Mouse (Mus musculus) CH12.LX (cell line): ENCODE measurements around the gene Nkx3-2. TPM values are rescaled to one million over a fixed set of nuclear protein-coding genes. Genes with fewer than 3 reads are reported as not detected.

ENCODE experiments used
- DNase-seq: peaks from one replicate; pipeline ENCODE4 v3.0.0-alpha.2; 2013; ENCODE audit errors: extremely low read depth
- H3K27ac ChIP-seq: 2 replicates; pipeline ENCODE4 v1.5.1; 2012; ENCODE audit warnings: low read depth, mild to moderate bottlenecking, control low read depth, moderate library complexity; ENCODE audit not compliant: insufficient read depth
- H3K27me3 ChIP-seq: replicated peaks from 2 replicates; pipeline ENCODE3; 2012; ENCODE audit warnings: inconsistent platforms
- H3K36me3 ChIP-seq, 2 experiments: replicated peaks in 1 of 2; 2 replicates each; pipeline versions ENCODE3 to v1.6.1; 2012; ENCODE audit warnings: inconsistent platforms in 1 of 2, low read length in 1 of 2, mild to moderate bottlenecking in 1 of 2, mixed read lengths in 1 of 2, moderate library complexity in 1 of 2; ENCODE audit not compliant: control insufficient read depth in 1 of 2, insufficient read depth in 1 of 2
- H3K4me1 ChIP-seq, 2 experiments: 2 replicates each; pipeline ENCODE4 v1.6.1; 2012; ENCODE audit warnings: inconsistent platforms in 1 of 2, moderate library complexity in 1 of 2; ENCODE audit not compliant: insufficient read depth in 2 of 2, control insufficient read depth in 1 of 2
- H3K4me2 ChIP-seq: 2 replicates; pipeline ENCODE4 v1.6.1; 2012; ENCODE audit warnings: low read depth, mild to moderate bottlenecking, control low read depth; ENCODE audit not compliant: poor library complexity, insufficient read depth, severe bottlenecking
- H3K4me3 ChIP-seq, 3 experiments: fragments of 150-350 bp in 1 of 3; sonication (generic) in 1 of 3; replicated peaks in 1 of 3; 2 replicates each; pipeline versions ENCODE3 to v1.5.1; 2011 to 2012; ENCODE audit warnings: low read depth in 2 of 3, low read length in 2 of 3, mild to moderate bottlenecking in 2 of 3, moderate library complexity in 2 of 3, control low read depth in 1 of 3, improper control_type of control experiment in 1 of 3, inconsistent platforms in 1 of 3, mixed read lengths in 1 of 3; ENCODE audit not compliant: poor library complexity in 1 of 3
- H3K79me2 ChIP-seq: replicated peaks from 2 replicates; pipeline ENCODE4 v1.6.1; 2012; ENCODE audit warnings: mild to moderate bottlenecking, moderate library complexity; ENCODE audit not compliant: control insufficient read depth, poor library complexity, insufficient read depth, severe bottlenecking; ENCODE audit errors: extremely low read depth
- H3K9ac ChIP-seq: 2 replicates; pipeline ENCODE4 v1.6.1; 2012; ENCODE audit warnings: low read depth, mild to moderate bottlenecking, control low read depth, moderate library complexity; ENCODE audit not compliant: insufficient read depth
- H3K9me3 ChIP-seq: replicated peaks from 2 replicates; pipeline ENCODE3; 2012; ENCODE audit warnings: low read length, inconsistent platforms, mixed read lengths
- BHLHE40 ChIP-seq: IDR thresholded peaks from 2 replicates; pipeline ENCODE4 v1.6.1; 2011; ENCODE audit warnings: mild to moderate bottlenecking, low read depth, low read length, improper control_type of control experiment
- CHD1 ChIP-seq: IDR thresholded peaks from 2 replicates; pipeline ENCODE4 v1.6.1; 2012; ENCODE audit warnings: low read depth, low read length, improper control_type of control experiment, inconsistent platforms
- E2F4 ChIP-seq: IDR thresholded peaks from 2 replicates; pipeline ENCODE4 v1.6.1; 2011; ENCODE audit warnings: low read depth, low read length, improper control_type of control experiment; ENCODE audit not compliant: insufficient replicate concordance
- ELF1 ChIP-seq: IDR thresholded peaks from 2 replicates; pipeline ENCODE4 v1.6.1; 2014; ENCODE audit warnings: low read depth, mild to moderate bottlenecking, inconsistent platforms, low read length, improper control_type of control experiment
- EP300 ChIP-seq: IDR thresholded peaks from 2 replicates; pipeline ENCODE4 v1.6.1; 2011; ENCODE audit warnings: low read length, improper control_type of control experiment
- ETS1 ChIP-seq: conservative IDR thresholded peaks from 2 replicates; pipeline ENCODE4 v1.6.1; 2012; ENCODE audit warnings: low read depth, mild to moderate bottlenecking, inconsistent platforms, low read length, improper control_type of control experiment, moderate library complexity
- GABPA ChIP-seq: IDR thresholded peaks from 2 replicates; pipeline ENCODE4 v1.6.1; 2012; ENCODE audit warnings: low read depth, low read length, improper control_type of control experiment, inconsistent platforms; ENCODE audit not compliant: insufficient replicate concordance
- HCFC1 ChIP-seq: IDR thresholded peaks from 2 replicates; pipeline ENCODE4 v1.6.1; 2012; ENCODE audit warnings: low read depth, mild to moderate bottlenecking, inconsistent platforms, low read length, improper control_type of control experiment
- IRF4 ChIP-seq: IDR thresholded peaks from 2 replicates; pipeline ENCODE4 v1.6.1; 2014; ENCODE audit warnings: low read depth, mild to moderate bottlenecking, inconsistent platforms, low read length, improper control_type of control experiment
- JUND ChIP-seq: conservative IDR thresholded peaks from 2 replicates; pipeline ENCODE4 v1.6.1; 2011; ENCODE audit warnings: low read depth, low read length, improper control_type of control experiment
- KAT2A ChIP-seq: IDR thresholded peaks from 2 replicates; pipeline ENCODE4 v1.6.1; 2012; ENCODE audit warnings: low read length, improper control_type of control experiment, inconsistent platforms; ENCODE audit not compliant: insufficient replicate concordance
- MAFK ChIP-seq: IDR thresholded peaks from 2 replicates; pipeline ENCODE4 v1.6.1; 2011; ENCODE audit warnings: low read length, improper control_type of control experiment; ENCODE audit not compliant: insufficient replicate concordance
- MEF2A ChIP-seq: IDR thresholded peaks from 2 replicates; pipeline ENCODE4 v1.6.1; 2014; ENCODE audit warnings: low read depth, mild to moderate bottlenecking, inconsistent platforms, low read length, improper control_type of control experiment, borderline replicate concordance
- MXI1 ChIP-seq: IDR thresholded peaks from 2 replicates; pipeline ENCODE4 v1.6.1; 2011; ENCODE audit warnings: mild to moderate bottlenecking, low read depth, low read length, improper control_type of control experiment
- NRF1 ChIP-seq: IDR thresholded peaks from 2 replicates; pipeline ENCODE4 v1.6.1; 2014; ENCODE audit warnings: low read depth, mild to moderate bottlenecking, inconsistent platforms, low read length, improper control_type of control experiment, moderate library complexity
- PAX5 ChIP-seq: IDR thresholded peaks from 2 replicates; pipeline ENCODE4 v1.6.1; 2012; ENCODE audit warnings: low read length, inconsistent platforms, mixed read lengths
- POLR2A ChIP-seq: IDR thresholded peaks from 2 replicates; pipeline ENCODE4 v1.6.1; 2011; ENCODE audit warnings: low read depth, mild to moderate bottlenecking, improper control_type of control experiment, low read length
- RAD21 ChIP-seq: IDR thresholded peaks from 2 replicates; pipeline ENCODE4 v1.6.1; 2011; ENCODE audit warnings: low read depth, mild to moderate bottlenecking, low read length, improper control_type of control experiment, moderate library complexity
- SIN3A ChIP-seq: IDR thresholded peaks from 2 replicates; pipeline ENCODE4 v1.6.1; 2012; ENCODE audit warnings: low read length, improper control_type of control experiment, inconsistent platforms
- TCF12 ChIP-seq: IDR thresholded peaks from 2 replicates; pipeline ENCODE4 v1.6.1; 2014; ENCODE audit warnings: low read depth, mild to moderate bottlenecking, inconsistent platforms, low read length, improper control_type of control experiment
- UBTF ChIP-seq: IDR thresholded peaks from 2 replicates; pipeline ENCODE4 v1.6.1; 2012; ENCODE audit warnings: low read depth, mild to moderate bottlenecking, inconsistent platforms, low read length, improper control_type of control experiment, moderate library complexity
- ZKSCAN1 ChIP-seq: IDR thresholded peaks from 2 replicates; pipeline ENCODE4 v1.6.1; 2012; ENCODE audit warnings: low read depth, inconsistent platforms, low read length, improper control_type of control experiment, borderline replicate concordance
- ZMIZ1 ChIP-seq: IDR thresholded peaks from 2 replicates; pipeline ENCODE4 v1.6.1; 2012; ENCODE audit warnings: low read depth, mild to moderate bottlenecking, inconsistent platforms, low read length, improper control_type of control experiment
- ZNF384 ChIP-seq: IDR thresholded peaks from 2 replicates; pipeline ENCODE4 v1.6.1; 2012; ENCODE audit warnings: low read depth, low read length, improper control_type of control experiment, inconsistent platforms
- dilution Hi-C: fragments of 300-500 bp; cut with MboI; formaldehyde crosslinking; loops from 2 replicates; pipeline ENCODE4 v1.14.3; 2020; ENCODE audit warnings: low sequenced_read_pairs; ENCODE audit not compliant: extremely low pct_unique_long_range_greater_than_20kb, extremely low pct_ligation_motif_present
- in situ Hi-C: fragments of 300-500 bp; cut with MboI; formaldehyde crosslinking; loops from 3 replicates; pipeline ENCODE4 v1.14.3; 2019; ENCODE audit warnings: low sequenced_read_pairs, low pct_ligation_motif_present, low pct_unique_long_range_greater_than_20kb, mixed read lengths
- polyA plus RNA-seq: library from polyadenylated mRNA; unstranded; fragments of >175 nt; gene quantifications from 2 replicates; pipeline ENCODE4 v1.2.1, GENCODE M21; 2012; ENCODE audit warnings: low read depth; ENCODE audit not compliant: insufficient read length
- total RNA-seq, 2 experiments: library from RNA; depleted of rRNA; stranded (reverse); fragments of 300-350 nt in 1 of 2; fragments of >200 nt in 1 of 2; gene quantifications; 2 replicates each; pipeline ENCODE4 v1.2.3; 2012 to 2014

The Nkx3-2 gene
- total and polyA plus RNA-seq, 3 experiments: not detected

DNA sequence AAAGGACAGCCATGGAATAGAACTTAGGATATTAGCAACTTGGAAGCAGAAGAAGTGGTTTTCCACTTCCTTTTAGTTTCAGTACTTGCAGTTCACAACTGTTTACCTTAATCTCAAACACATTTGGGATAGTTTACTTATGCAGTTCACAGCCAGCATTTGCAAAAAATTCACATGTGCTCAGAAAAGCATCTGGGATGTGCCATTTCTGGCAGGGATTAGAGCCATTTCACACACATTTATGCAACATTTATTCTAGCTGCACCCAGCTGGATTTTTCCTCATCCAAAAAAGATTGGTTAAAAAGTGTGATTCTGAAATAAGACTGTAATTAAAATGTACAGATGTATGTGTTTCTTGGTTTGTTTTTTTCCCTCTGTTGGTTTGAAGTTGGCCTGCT, 30.1 kb upstream of the Nkx3-2 start:
- Histone ChIP-seq H3K9me3 (no peaks in the 10 kb centered on the region), H3K4me1 (peaks cover 5 to 12% of the 10 kb centered on the region in 2 experiments; a peak in 3 of 4 replicates), H3K27me3 (no peaks in the 10 kb centered on the region)

GRCm38 (mm10) chr5:41790517-41790916, 26.2 kb upstream of the Nkx3-2 start:
- in situ Hi-C loops (no loop called here), dilution Hi-C loops (no loop called here)
- H3K9ac ChIP-seq: no peak overlapping the region
- no peaks in the 10 kb centered on the region for H3K9me3 ChIP-seq
- peaks cover 47 to 74% of the 10 kb centered on the region in 2 experiments for H3K36me3 ChIP-seq
- H3K4me3 ChIP-seq: no peak overlapping the region
- H3K79me2 ChIP-seq: no peaks in the 10 kb centered on the region
- no peaks in the 10 kb centered on the region for H3K27me3 ChIP-seq
- H3K4me2 ChIP-seq: no peak overlapping the region
- TF ChIP-seq ZNF384 (no peak), POLR2A (no peak), MAFK (no peak), JUND (no peak), MXI1 (no peak)
- no peak for DNase-seq
- H3K27ac ChIP-seq: no peak overlapping the region
- peaks cover 10 to 27% of the 10 kb centered on the region in 2 experiments; a peak in 3 of 4 replicates for H3K4me1 ChIP-seq

More for the DNA sequence above, 30.1 kb upstream of the Nkx3-2 start:
- Histone ChIP-seq H3K9ac (no peak overlapping the region), H3K4me3 (no peak overlapping the region), H3K27ac (no peak overlapping the region), H3K4me2 (no peak overlapping the region), H3K36me3 (peaks cover 50 to 78% of the 10 kb centered on the region in 2 experiments), H3K79me2 (no peaks in the 10 kb centered on the region)
- dilution Hi-C loops: no loop called here
- in situ Hi-C loops: no loop called here
- TF ChIP-seq HCFC1 (no peak), GABPA (no peak), NRF1 (no peak), SIN3A (no peak), PAX5 (no peak), ZNF384 (no peak), MAFK (no peak), POLR2A (no peak), ELF1 (no peak), RAD21 (no peak), JUND (no peak), ETS1 (no peak), MXI1 (no peak), TCF12 (no peak)
- DNase-seq: no peak

GRCm38 (mm10) chr5:41788877-41789276, 24.6 kb upstream of the Nkx3-2 start:
- Histone ChIP-seq H3K79me2 (no peaks in the 10 kb centered on the region), H3K27ac (peak overlapping the region; percentile 92), H3K9ac (peak overlapping the region; percentile 63), H3K4me2 (peak overlapping the region; percentile 93), H3K4me1 (peaks cover 10 to 29% of the 10 kb centered on the region in 2 experiments; a peak in 3 of 4 replicates), H3K27me3 (no peaks in the 10 kb centered on the region), H3K4me3 (no peak overlapping the region), H3K9me3 (no peaks in the 10 kb centered on the region), H3K36me3 (peaks cover 35 to 62% of the 10 kb centered on the region in 2 experiments)
- DNase-seq: peak; percentile 70
- dilution Hi-C loops: no loop called here
- in situ Hi-C loops: no loop called here
- TF ChIP-seq IRF4: no peak
- TF ChIP-seq KAT2A: no peak
- TF ChIP-seq MEF2A: peak; percentile 51; the same call in 1 of the 2 replicates
- no peak for TF ChIP-seq ETS1
- no peak for TF ChIP-seq ZMIZ1
- no peak for TF ChIP-seq E2F4
- peak; percentile 17; the same call in 1 of the 2 replicates for TF ChIP-seq TCF12
- peak; percentile 52 for TF ChIP-seq EP300
- TF ChIP-seq SIN3A: peak; percentile 52; the same call in 1 of the 2 replicates
- TF ChIP-seq CHD1: 0 out of 2 replicates have a peak, but pooled peaks have one; percentile 36
- no peak for TF ChIP-seq BHLHE40
- TF ChIP-seq NRF1: no peak
- 0 out of 2 replicates have a peak, but pooled peaks have one; percentile 18 for TF ChIP-seq POLR2A
- TF ChIP-seq ZKSCAN1: no peak
- 0 out of 2 replicates have a peak, but pooled peaks have one; percentile 62 for TF ChIP-seq UBTF
- TF ChIP-seq, all 38 proteins: peak for 7
